Mouse (Mus musculus) megakaryocyte, embryonic 14.5 days (primary cell): ENCODE measurements around the gene Mest.

ENCODE experiments used
- FLI1 ChIP-seq: IDR thresholded peaks from 2 replicates; pipeline ENCODE4 v1.6.1; 2012; ENCODE audit warnings: low read length, inconsistent platforms, mixed read lengths
- GATA1 ChIP-seq: IDR thresholded peaks from 3 replicates; pipeline ENCODE4 v1.6.1; 2012; ENCODE audit warnings: mixed read lengths, low read length, inconsistent platforms, borderline replicate concordance

- TF ChIP-seq GATA1 (no peak), FLI1 (no peak)
Observed at GRCm38 (mm10) chr6:30713455-30713854, 9.9 kb upstream of the Mest start.
